Mouse (Mus musculus) heart, adult 2 months (tissue): Measurements from ENCODE around the gene Tomm6. TPM values are rescaled to one million over a fixed set of nuclear protein-coding genes. Genes with fewer than 3 reads are reported as not detected.

ENCODE experiments used
- DNase-seq, 2 experiments: peaks; one replicate each; pipeline ENCODE4 v3.0.0; 2021
- H3K27ac ChIP-seq: fragments of 200-600 bp; 2 replicates; pipeline ENCODE4 v1.8.1; 2022
- H3K27me3 ChIP-seq: fragments of 200-500 bp; 2 replicates; pipeline ENCODE4 v1.6.1; 2012; ENCODE audit warnings: mild to moderate bottlenecking, low read length, inconsistent platforms, mixed read lengths; ENCODE audit not compliant: control insufficient read depth, insufficient read depth
- H3K36me3 ChIP-seq: fragments of 200-500 bp; 2 replicates; pipeline ENCODE4 v1.6.1; 2012; ENCODE audit warnings: low read length, inconsistent platforms; ENCODE audit not compliant: control insufficient read depth, insufficient read depth
- H3K4me1 ChIP-seq: fragments of 200-500 bp; 2 replicates; pipeline ENCODE4 v1.6.1; 2011; ENCODE audit warnings: low read length; ENCODE audit not compliant: control insufficient read depth, insufficient read depth
- H3K4me3 ChIP-seq: fragments of 200-600 bp; 2 replicates; pipeline ENCODE4 v1.8.1; 2022
- H3K79me2 ChIP-seq: fragments of 200-500 bp; replicated peaks from 2 replicates; pipeline ENCODE4 v1.6.1; 2012; ENCODE audit warnings: mild to moderate bottlenecking, inconsistent platforms, low read length, moderate library complexity, mixed read lengths; ENCODE audit not compliant: control insufficient read depth, insufficient read depth
- H3K9ac ChIP-seq: fragments of 200-500 bp; 2 replicates; pipeline ENCODE4 v1.6.1; 2012; ENCODE audit warnings: low read depth, mild to moderate bottlenecking, control low read depth, inconsistent platforms, low read length, mixed read lengths
- CTCF ChIP-seq: fragments of 200-600 bp; IDR thresholded peaks from 2 replicates; pipeline ENCODE4 v1.8.1; 2022; ENCODE audit warnings: antibody characterized with exemption, mild to moderate bottlenecking, moderate library complexity
- EP300 ChIP-seq: fragments of 200-500 bp; IDR thresholded peaks from 2 replicates; pipeline ENCODE4 v1.6.1; 2011; ENCODE audit warnings: low read depth, low read length, control low read depth; ENCODE audit not compliant: insufficient read depth
- POLR2A ChIP-seq: fragments of 200-500 bp; IDR thresholded peaks from 2 replicates; pipeline ENCODE4 v1.6.1; 2011; ENCODE audit warnings: mild to moderate bottlenecking, low read depth, low read length, control low read depth; ENCODE audit not compliant: insufficient read depth
- WGBS: fragments of 180-500 bp; shearing (Covaris S2); methylation state at CpG from one replicate; pipeline ENCODE4 v1.1.7; 2018; 5-methylcytosine and 5-hydroxymethylcytosine counted together
- intact Hi-C: fragments of 180-260 bp; cut with DNase I; formaldehyde crosslinking; loops from one replicate; pipeline ENCODE4 v1.15.1; 2025
- polyA plus RNA-seq: library from polyadenylated mRNA; depleted of rRNA; stranded (reverse); fragments of >200 nt; gene quantifications from 2 replicates; pipeline ENCODE4 v1.2.3, GENCODE M21; 2012; rRNA removed
- total RNA-seq, 2 experiments: library from RNA; stranded (reverse); gene quantifications; 2 replicates each; pipeline ENCODE4 v1.2.3; 2021

Gene Tomm6
- total and polyA plus RNA-seq, 3 experiments = 68.1 to 125 (median 113) TPM

DNA sequence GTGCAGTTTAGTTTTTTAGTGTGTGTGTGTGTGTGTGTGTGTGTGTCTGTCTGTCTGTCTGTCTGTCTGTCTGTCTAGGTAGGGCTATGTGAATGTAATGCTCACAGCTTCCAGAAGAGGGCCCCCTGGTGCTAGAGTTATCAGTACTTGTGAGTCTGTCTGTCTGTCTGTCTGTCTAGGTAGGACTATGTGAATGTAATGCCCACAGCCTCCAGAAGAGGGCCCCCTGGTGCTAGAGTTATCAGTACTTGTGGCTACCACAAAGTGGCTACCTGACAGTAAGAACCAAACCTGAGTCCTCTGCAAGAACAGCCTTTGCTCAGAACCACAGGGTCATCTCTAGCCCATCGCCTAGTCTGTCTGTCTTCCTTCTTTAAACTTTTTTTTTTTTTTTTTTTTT is 41.5 kb downstream of the Tomm6 start:
- peak; percentile 66 for TF ChIP-seq CTCF
- no peak for TF ChIP-seq EP300
- no peaks in the 10 kb centered on the region for H3K36me3 ChIP-seq

DNA sequence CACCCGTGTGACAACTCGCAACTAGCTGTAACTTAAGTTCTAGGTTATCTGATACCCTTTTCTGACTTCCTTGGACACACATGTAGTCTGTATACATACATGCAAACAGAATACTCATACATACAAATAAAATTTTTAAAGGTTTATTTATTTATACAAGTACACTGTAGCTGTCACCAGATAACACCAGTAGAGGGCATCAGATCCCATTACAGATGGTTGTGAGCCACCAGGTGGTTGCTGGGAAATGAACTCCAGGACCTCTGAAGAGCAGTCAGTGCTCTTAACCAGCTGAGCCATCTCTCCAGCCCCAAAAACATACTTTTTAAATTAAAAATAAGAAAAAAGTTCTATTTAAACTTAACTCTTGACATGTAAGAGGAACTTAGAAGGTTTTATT is 45.2 kb downstream of the Tomm6 start:
- intact Hi-C loops = no loop called here

More for the DNA sequence above, 41.5 kb downstream of the Tomm6 start:
- H3K27me3 ChIP-seq = no peaks in the 10 kb centered on the region
- 89% methylated on average over 1 of the region's 1 CpGs for WGBS
- no peak overlapping the region for H3K4me3 ChIP-seq
- intact Hi-C loops = no loop called here
- no peaks in the 10 kb centered on the region for H3K4me1 ChIP-seq
- DNase-seq = peak; percentile 29 to 45
- no peak overlapping the region for H3K9ac ChIP-seq
- no peak overlapping the region for H3K27ac ChIP-seq
- no peaks in the 10 kb centered on the region for H3K79me2 ChIP-seq

More for the DNA sequence above, 45.2 kb downstream of the Tomm6 start:
- TF ChIP-seq POLR2A = no peak
- TF ChIP-seq CTCF = peak; percentile 44
- Histone ChIP-seq H3K36me3 (no peaks in the 10 kb centered on the region), H3K4me3 (no peak overlapping the region), H3K27me3 (no peaks in the 10 kb centered on the region), H3K27ac (no peak overlapping the region), H3K9ac (no peak overlapping the region), H3K4me1 (no peaks in the 10 kb centered on the region), H3K79me2 (no peaks in the 10 kb centered on the region)
- WGBS = 91% methylated on average over 2 of the region's 2 CpGs
- no peak for DNase-seq

Other genes with a start within 250 kb of the Tomm6 start
- 10 to 100 TPM; 10.8 to 12.5 TPM for gene Taf8, start 186.1 kb downstream of the Tomm6 start, total RNA-seq
- gene Taf8, start 186.1 kb downstream of the Tomm6 start, polyA plus RNA-seq = 14.2 and 21.0 TPM in 2 replicates
- gene Ccnd3, start 183.3 kb downstream of the Tomm6 start, total RNA-seq = 10 to 100 TPM; 75.9 to 83.7 TPM
- gene Ccnd3, start 183.3 kb downstream of the Tomm6 start, polyA plus RNA-seq = 75.1 and 77.5 TPM in 2 replicates
- gene Bysl, start 76.9 kb downstream of the Tomm6 start, total RNA-seq = 10 to 100 TPM; 15.7 to 15.9 TPM
- gene Bysl, start 76.9 kb downstream of the Tomm6 start, polyA plus RNA-seq = 13.2 and 15.6 TPM in 2 replicates
- gene Med20, start 76.8 kb downstream of the Tomm6 start, total RNA-seq = 10 to 100 TPM; 13.5 to 15.0 TPM
- gene Med20, start 76.8 kb downstream of the Tomm6 start, polyA plus RNA-seq = 17.4 and 25.1 TPM in 2 replicates
- 1 to 10 TPM; 2.8 TPM for gene Gm20517, start 76.8 kb downstream of the Tomm6 start, total RNA-seq
- gene Gm20517, start 76.8 kb downstream of the Tomm6 start, polyA plus RNA-seq = 0.27 and 1.5 TPM in 2 replicates
- gene Usp49, start 57.7 kb downstream of the Tomm6 start, total RNA-seq = 1 to 10 TPM; 3.4 to 3.6 TPM
- gene Usp49, start 57.7 kb downstream of the Tomm6 start, polyA plus RNA-seq = 2.9 and 3.6 TPM in 2 replicates
- 1 to 10 TPM; 4.8 to 5.2 TPM for gene Frs3, start 644 bp upstream of the Tomm6 start, total RNA-seq
- 10.8 and 11.7 TPM in 2 replicates for gene Frs3, start 644 bp upstream of the Tomm6 start, polyA plus RNA-seq
- gene Gm21981, start 6.1 kb upstream of the Tomm6 start, total RNA-seq = under 1 TPM; 0.78 to 0.89 TPM
- gene Gm21981, start 6.1 kb upstream of the Tomm6 start, polyA plus RNA-seq = 0.73 and 1.2 TPM in 2 replicates
- 1 to 10 TPM; 3.7 to 3.9 TPM for gene Prickle4, start 6.3 kb upstream of the Tomm6 start, total RNA-seq
- gene Prickle4, start 6.3 kb upstream of the Tomm6 start, polyA plus RNA-seq = 4.0 and 8.3 TPM in 2 replicates
- not detected for gene Pgc, start 38.5 kb upstream of the Tomm6 start, total RNA-seq
- 0.59 TPM in 2 replicates for gene Pgc, start 38.5 kb upstream of the Tomm6 start, polyA plus RNA-seq
- gene Tfeb, start 48.6 kb upstream of the Tomm6 start, total RNA-seq = 10 to 100 TPM; 36.8 to 42.7 TPM
- gene Tfeb, start 48.6 kb upstream of the Tomm6 start, polyA plus RNA-seq = 33.5 and 35.1 TPM in 2 replicates
- gene Mdfi, start 146.3 kb upstream of the Tomm6 start, total RNA-seq = 1 to 10 TPM; 1.8 to 2.0 TPM
- 9.6 and 11.1 TPM in 2 replicates for gene Mdfi, start 146.3 kb upstream of the Tomm6 start, polyA plus RNA-seq
- gene Foxp4, start 236.3 kb upstream of the Tomm6 start, total RNA-seq = 10 to 100 TPM; 10.0 to 11.7 TPM
- 10.2 and 13.7 TPM in 2 replicates for gene Foxp4, start 236.3 kb upstream of the Tomm6 start, polyA plus RNA-seq